Mouse (Mus musculus) erythroblast, embryonic 14.5 days (primary cell): ENCODE measurements around the gene Asf1b.

Experiments used
- GATA1 ChIP-seq: IDR thresholded peaks from 2 replicates; pipeline ENCODE4 v1.6.1; 2012; ENCODE audit warnings: low read length, inconsistent platforms, mixed read lengths
- TAL1 ChIP-seq: IDR thresholded peaks from 3 replicates; pipeline ENCODE4 v1.6.1; 2012; ENCODE audit warnings: low read length, inconsistent platforms, mixed read lengths

- no peak for TF ChIP-seq GATA1
- no peak for TF ChIP-seq TAL1
Measured at GRCm38 (mm10) chr8:83924585-83924984, 30.7 kb upstream of the Asf1b start.
